Mouse (Mus musculus) midbrain, embryonic 12.5 days (tissue): ENCODE data around the gene Lrrc74a. TPM values are rescaled to one million over a fixed set of nuclear protein-coding genes. Genes with fewer than 3 reads are reported as not detected.

Source experiments
- ATAC-seq: fragments of 200-750 bp; cut with Nextera tagmentation; 2 replicates; pipeline ENCODE4 v1.8.0; 2017; ENCODE audit warnings: low read depth, moderate TSS enrichment, moderate library complexity; ENCODE audit not compliant: low FRiP score
- H3K27ac ChIP-seq: fragments of 300-500 bp; sonication (generic); replicated peaks from 2 replicates; pipeline ENCODE4 v1.5.1; 2016; ENCODE audit warnings: mild to moderate bottlenecking
- H3K27me3 ChIP-seq: fragments of 300-500 bp; sonication (generic); 2 replicates; pipeline ENCODE4 v1.6.1; 2016; ENCODE audit warnings: mild to moderate bottlenecking
- H3K36me3 ChIP-seq: fragments of 300-500 bp; sonication (generic); 2 replicates; pipeline ENCODE4 v1.6.1; 2016
- H3K4me1 ChIP-seq: fragments of 300-500 bp; sonication (generic); 2 replicates; pipeline ENCODE4 v1.6.1; 2016
- H3K4me2 ChIP-seq: fragments of 300-500 bp; sonication (generic); replicated peaks from 2 replicates; pipeline ENCODE4 v1.6.1; 2016; ENCODE audit warnings: mild to moderate bottlenecking, moderate library complexity
- H3K4me3 ChIP-seq: fragments of 300-500 bp; sonication (generic); 2 replicates; pipeline ENCODE4 v1.5.1; 2016; ENCODE audit warnings: mild to moderate bottlenecking
- H3K9ac ChIP-seq: fragments of 300-500 bp; sonication (generic); replicated peaks from 2 replicates; pipeline ENCODE4 v1.6.1; 2016; ENCODE audit warnings: mild to moderate bottlenecking, moderate library complexity
- H3K9me3 ChIP-seq: fragments of 300-500 bp; sonication (generic); 2 replicates; pipeline ENCODE4 v1.6.1; 2016; ENCODE audit warnings: mild to moderate bottlenecking
- WGBS: fragments of 180-500 bp; shearing (Covaris S2); methylation state at CpG from one replicate; pipeline ENCODE4 v1.1.7; 2016; 5-methylcytosine and 5-hydroxymethylcytosine counted together
- polyA plus RNA-seq: library from polyadenylated mRNA; unstranded; fragments of >200 nt; fragmentation: Nextera tagmentation; extraction: Ambion mirVana; gene quantifications from 2 replicates; pipeline ENCODE4 v1.2.1, GENCODE M21; 2016

Gene Lrrc74a
- polyA plus RNA-seq, 1 experiment from 2014 or later, result not detected

DNA sequence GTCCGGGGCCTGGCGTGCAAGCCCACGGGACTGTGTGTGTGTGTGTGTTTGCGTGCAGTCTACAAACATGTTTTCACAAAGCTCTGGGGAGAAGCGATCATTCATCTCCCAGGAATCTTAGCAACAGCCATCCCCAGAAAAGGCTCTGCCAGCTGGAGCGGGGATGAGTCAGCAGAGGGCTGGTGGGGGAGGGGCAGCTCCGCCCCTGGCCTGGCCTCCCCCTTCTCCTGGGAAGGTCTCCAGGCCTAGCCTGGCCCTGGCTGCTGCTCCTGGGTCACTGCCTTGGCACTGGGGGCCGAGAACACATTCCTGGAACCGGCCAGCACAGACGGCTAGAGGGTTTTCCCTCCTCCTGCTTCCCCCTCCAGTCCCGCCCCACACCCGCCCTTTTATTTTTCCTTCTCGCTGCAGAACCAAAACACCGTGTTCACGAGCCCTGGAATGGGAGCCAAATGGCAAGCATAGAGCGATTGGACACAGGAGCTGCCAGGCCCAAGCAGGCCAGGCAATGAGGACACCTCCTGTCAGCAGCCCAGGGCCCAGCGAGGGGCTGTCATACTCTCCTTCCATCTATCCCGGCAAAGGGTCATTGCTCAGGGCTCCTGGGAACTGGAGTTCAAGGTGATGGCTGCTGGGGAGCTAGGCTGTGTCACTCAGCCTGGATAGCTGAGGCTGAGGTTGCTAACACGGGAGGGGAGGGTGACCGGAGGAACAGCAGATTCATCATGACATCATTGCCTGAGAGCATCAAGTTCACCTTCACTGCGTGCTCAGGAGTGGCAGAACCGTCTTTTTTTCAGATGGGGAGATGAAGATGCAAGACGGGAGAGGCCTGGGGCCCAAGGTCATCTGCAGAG is 67.2 kb downstream of the Lrrc74a start:
- Histone ChIP-seq H3K9me3 (no peaks in the 10 kb centered on the region), H3K4me3 (peak overlapping the region; percentile 12; the same call in 1 of the 2 replicates), H3K4me2 (peak overlapping the region; percentile 37), H3K9ac (peak overlapping the region; percentile 32), H3K36me3 (no peaks in the 10 kb centered on the region), H3K27me3 (peaks cover 36% of the 10 kb centered on the region), H3K4me1 (peaks cover 79% of the 10 kb centered on the region), H3K27ac (peak overlapping the region; percentile 94)
- 1% methylated on average over 23 of the region's 23 CpGs for WGBS
- ATAC-seq, result peak; percentile 79

DNA sequence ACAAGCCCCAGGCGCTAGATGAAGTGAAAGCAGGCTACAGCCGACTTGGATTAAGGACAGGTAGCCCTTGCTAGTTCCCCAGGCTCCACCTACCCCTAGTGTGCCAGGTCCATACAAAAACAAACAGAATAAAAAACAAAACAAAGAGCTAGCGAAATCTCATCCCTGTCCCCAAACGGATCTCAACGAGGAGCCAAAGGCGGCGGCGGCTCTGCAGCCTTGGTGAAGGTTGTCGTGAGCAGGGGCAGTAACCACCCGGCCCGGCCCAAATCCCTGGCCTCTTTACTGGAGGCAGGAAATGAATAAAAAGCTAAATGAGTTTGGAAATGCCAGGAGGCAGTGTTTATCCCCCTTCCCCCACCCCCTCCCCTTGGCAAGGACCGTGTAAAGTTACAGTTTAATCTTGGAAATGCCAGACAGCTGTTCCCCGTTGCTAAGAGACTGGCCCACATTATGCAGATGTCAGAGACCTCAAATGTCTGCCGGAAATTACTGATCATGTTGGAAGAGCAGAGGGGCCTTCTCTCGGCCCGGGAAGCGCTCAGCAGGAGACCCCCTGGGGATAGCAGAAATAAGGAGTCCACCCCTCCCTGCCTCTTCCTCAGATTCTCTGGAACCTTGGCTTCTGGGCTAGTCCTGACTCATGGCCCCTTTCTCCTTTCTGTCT is 68.0 kb downstream of the Lrrc74a start:
- peak; percentile 48 for ATAC-seq
- peaks cover 36% of the 10 kb centered on the region for H3K27me3 ChIP-seq
- no peaks in the 10 kb centered on the region for H3K9me3 ChIP-seq
- H3K27ac ChIP-seq, result peak overlapping the region; percentile 94
- WGBS, result 4% methylated on average over 17 of the region's 17 CpGs
- peaks cover 86% of the 10 kb centered on the region for H3K4me1 ChIP-seq
- peak overlapping the region; percentile 32 for H3K9ac ChIP-seq
- peak overlapping the region; percentile 37 for H3K4me2 ChIP-seq
- H3K4me3 ChIP-seq, result 0 out of 2 replicates have a peak overlapping the region, but pooled peaks have one; percentile 12
- no peaks in the 10 kb centered on the region for H3K36me3 ChIP-seq

DNA sequence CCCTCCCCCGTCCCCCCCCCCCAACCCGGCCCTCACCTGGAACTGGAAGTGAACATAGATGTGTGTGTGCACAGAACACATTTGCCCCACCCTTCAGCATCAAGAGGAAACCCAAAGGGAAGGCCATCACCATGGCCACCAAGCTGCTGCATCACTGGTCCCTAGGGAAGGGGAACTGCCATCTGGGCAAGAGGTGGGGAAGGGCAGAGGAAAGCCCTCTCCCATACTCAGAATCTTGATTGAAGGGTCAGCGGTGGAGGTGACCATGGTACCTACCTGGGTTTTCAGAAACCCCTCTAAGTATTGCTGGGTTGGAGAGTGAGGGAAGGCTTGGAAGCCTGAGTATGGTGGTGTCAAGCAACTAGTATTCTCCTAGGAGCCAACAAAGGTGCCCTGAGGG is 68.7 kb downstream of the Lrrc74a start:
- H3K9ac ChIP-seq, result no peak overlapping the region
- H3K36me3 ChIP-seq, result no peaks in the 10 kb centered on the region
- ATAC-seq, result no peak
- H3K4me2 ChIP-seq, result peak overlapping the region; percentile 37; the same call in 1 of the 2 replicates
- H3K4me1 ChIP-seq, result peaks cover 91% of the 10 kb centered on the region
- H3K9me3 ChIP-seq, result no peaks in the 10 kb centered on the region
- peak overlapping the region; percentile 94 for H3K27ac ChIP-seq
- H3K4me3 ChIP-seq, result no peak overlapping the region
- 40% methylated on average over 3 of the region's 3 CpGs for WGBS
- H3K27me3 ChIP-seq, result peaks cover 32% of the 10 kb centered on the region

DNA sequence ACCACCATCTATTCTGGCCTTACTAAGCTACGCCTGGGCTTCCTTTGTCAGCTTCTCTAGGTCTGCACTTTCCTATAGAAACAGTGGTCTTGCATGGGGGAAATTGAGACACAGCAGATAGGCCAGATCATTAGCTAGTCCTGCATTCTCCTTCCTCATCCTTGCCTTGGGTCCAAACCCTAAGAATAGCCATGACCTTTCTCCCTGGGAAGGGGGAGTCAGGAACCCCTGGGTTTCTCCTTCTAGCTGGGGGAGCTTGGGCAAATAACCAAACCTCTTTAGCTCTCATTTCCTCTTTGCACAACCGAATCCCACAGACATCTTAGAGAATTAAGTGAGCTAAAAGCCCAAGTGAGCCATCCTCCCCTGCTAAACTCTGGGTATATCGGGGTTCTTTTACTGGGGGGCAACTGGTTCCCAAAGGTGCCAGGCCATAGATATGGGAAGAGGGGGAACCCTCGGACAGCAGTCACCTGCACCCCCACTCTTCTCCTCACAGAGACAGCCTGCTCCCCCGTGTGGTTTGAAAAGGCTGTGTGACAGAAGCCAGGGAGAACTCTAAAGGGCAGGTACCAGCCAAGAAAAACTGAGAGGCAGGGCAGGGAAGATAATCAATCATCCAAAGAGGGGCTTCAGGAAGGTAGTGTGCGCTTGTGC is 69.6 kb downstream of the Lrrc74a start:
- Histone ChIP-seq H3K9me3 (no peaks in the 10 kb centered on the region), H3K4me3 (no peak overlapping the region), H3K27ac (peak overlapping the region; percentile 94), H3K9ac (no peak overlapping the region; the same call in 1 of the 2 replicates), H3K27me3 (peaks cover 38% of the 10 kb centered on the region), H3K4me1 (peaks cover 100% of the 10 kb centered on the region), H3K4me2 (no peak overlapping the region), H3K36me3 (no peaks in the 10 kb centered on the region)
- ATAC-seq, result no peak
- WGBS, result 57% methylated on average over 6 of the region's 6 CpGs

DNA sequence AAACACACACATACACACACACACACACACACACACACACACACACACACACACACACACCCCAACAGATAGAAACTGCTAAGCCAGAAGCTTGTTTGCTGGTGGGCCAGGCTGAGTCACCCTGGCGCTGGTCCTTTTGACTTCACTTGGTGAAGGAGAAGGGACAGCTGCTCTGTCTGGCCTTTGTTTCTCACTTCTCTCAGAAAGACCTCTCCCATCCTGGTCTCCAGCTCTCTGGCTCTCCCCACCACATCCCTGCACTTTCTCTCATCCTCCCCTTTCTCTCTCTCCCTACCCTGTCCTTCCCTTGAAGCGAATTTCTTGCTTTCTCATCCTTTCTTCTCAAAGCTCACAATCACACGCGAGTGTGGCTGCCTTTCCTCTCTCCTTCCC is 70.1 kb downstream of the Lrrc74a start:
- ATAC-seq, result no peak
- H3K36me3 ChIP-seq, result no peaks in the 10 kb centered on the region
- H3K9me3 ChIP-seq, result no peaks in the 10 kb centered on the region
- peak overlapping the region; percentile 94 for H3K27ac ChIP-seq
- 29% methylated on average over 3 of the region's 4 CpGs for WGBS
- H3K4me1 ChIP-seq, result peaks cover 100% of the 10 kb centered on the region
- H3K27me3 ChIP-seq, result peaks cover 40% of the 10 kb centered on the region
- H3K4me2 ChIP-seq, result no peak overlapping the region
- no peak overlapping the region for H3K9ac ChIP-seq
- no peak overlapping the region for H3K4me3 ChIP-seq

DNA sequence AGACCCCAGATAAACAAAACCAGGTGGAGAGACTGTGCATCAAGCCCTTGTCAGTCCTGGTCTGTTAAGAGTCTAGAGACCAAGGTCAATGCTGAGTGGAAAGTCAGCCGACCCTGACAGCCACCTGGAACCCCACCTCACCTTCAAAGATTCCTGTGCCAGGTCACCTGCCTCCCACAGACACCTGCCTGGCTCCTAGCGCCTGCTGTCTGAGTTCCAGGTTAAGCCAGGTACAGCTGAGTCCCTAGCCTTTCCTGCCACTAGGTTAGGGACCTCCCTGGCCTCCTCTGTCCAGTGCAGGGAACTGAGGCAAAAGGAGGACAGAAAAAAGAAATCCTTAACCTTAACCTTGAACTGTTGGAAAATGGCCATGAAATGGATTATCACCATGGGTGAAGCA is 70.7 kb downstream of the Lrrc74a start:
- peaks cover 97% of the 10 kb centered on the region for H3K4me1 ChIP-seq
- H3K36me3 ChIP-seq, result no peaks in the 10 kb centered on the region
- H3K4me3 ChIP-seq, result no peak overlapping the region
- no peaks in the 10 kb centered on the region for H3K9me3 ChIP-seq
- WGBS, result 81% methylated on average over 2 of the region's 2 CpGs
- H3K27me3 ChIP-seq, result peaks cover 40% of the 10 kb centered on the region
- peak overlapping the region; percentile 94; the same call in 1 of the 2 replicates for H3K27ac ChIP-seq
- no peak for ATAC-seq
- H3K4me2 ChIP-seq, result no peak overlapping the region
- no peak overlapping the region for H3K9ac ChIP-seq

DNA sequence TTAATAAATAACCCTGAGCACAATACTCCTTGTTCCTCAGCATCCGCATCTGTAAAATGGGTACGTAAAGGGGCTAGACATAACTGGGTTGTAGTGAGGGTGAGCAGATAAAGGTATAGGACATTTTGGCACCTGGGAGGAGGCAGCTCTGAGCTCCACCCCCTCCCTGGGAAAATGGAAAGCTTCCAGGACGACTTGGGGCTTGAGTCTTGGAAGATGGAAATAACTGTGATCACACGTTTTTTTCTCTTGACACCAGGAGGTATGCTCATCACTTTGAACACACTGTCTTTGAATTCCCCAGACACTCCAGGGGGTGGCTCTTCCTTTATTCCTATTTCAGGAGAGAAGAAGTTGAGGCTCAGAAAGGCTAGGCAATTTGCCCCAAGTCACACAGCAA is 71.1 kb downstream of the Lrrc74a start:
- ATAC-seq, result no peak
- Histone ChIP-seq H3K27me3 (peaks cover 40% of the 10 kb centered on the region), H3K36me3 (no peaks in the 10 kb centered on the region), H3K9me3 (no peaks in the 10 kb centered on the region), H3K9ac (no peak overlapping the region), H3K27ac (peak overlapping the region; percentile 94), H3K4me2 (no peak overlapping the region), H3K4me3 (no peak overlapping the region), H3K4me1 (peaks cover 94% of the 10 kb centered on the region)
- WGBS, result 65% methylated on average over 4 of the region's 4 CpGs

DNA sequence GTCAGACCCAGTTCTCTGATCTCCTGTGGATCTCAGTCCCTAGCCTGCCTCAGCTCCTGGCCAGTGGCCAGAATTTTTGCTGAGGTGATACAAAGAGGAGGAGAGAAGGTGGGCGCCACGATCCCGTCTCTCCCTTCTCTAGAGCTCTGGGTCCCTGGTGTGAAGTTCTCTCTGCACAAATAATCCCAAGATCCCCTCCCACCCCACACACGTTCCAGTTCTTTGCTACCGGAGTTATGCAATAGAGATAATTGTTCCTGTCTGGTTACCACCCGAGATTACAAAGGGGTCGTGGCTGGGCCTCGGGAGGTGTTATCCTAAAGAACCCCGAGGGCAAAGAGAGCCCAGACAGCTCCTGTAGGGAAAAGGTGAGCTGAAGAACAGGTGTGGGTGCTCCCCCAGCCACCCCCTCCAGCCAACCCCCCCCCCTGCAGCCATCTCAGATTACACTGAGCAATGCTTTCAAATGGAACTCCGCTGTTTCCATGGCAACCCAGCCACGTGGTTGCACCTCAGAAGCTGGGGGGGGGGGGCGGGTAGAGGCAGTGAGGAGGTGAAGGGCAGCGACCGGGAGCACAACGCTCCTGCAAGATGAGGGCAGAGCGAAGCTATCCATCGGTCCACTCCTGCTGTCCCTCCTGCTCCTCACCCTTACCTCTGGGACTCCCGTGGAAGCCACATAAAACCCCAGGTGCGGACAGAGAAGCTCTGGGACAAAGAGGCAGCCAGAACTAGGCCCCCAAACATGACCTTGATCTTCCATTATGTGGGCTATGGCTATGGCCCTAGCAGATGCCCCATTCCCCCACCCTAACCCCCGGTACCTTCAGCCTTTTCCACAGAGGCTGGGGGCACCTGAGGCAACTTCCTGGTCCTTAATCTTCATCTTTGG is 72.1 kb downstream of the Lrrc74a start:
- WGBS, result under 1% methylated on average over 16 of the region's 20 CpGs
- Histone ChIP-seq H3K4me3 (peak overlapping the region; percentile 19; the same call in 1 of the 2 replicates), H3K27ac (peak overlapping the region; percentile 94), H3K9me3 (no peaks in the 10 kb centered on the region), H3K36me3 (no peaks in the 10 kb centered on the region), H3K4me1 (peaks cover 94% of the 10 kb centered on the region), H3K27me3 (peaks cover 44% of the 10 kb centered on the region), H3K9ac (peak overlapping the region; percentile 21; the same call in 1 of the 2 replicates), H3K4me2 (peak overlapping the region; percentile 48)
- ATAC-seq, result peak; percentile 36

DNA sequence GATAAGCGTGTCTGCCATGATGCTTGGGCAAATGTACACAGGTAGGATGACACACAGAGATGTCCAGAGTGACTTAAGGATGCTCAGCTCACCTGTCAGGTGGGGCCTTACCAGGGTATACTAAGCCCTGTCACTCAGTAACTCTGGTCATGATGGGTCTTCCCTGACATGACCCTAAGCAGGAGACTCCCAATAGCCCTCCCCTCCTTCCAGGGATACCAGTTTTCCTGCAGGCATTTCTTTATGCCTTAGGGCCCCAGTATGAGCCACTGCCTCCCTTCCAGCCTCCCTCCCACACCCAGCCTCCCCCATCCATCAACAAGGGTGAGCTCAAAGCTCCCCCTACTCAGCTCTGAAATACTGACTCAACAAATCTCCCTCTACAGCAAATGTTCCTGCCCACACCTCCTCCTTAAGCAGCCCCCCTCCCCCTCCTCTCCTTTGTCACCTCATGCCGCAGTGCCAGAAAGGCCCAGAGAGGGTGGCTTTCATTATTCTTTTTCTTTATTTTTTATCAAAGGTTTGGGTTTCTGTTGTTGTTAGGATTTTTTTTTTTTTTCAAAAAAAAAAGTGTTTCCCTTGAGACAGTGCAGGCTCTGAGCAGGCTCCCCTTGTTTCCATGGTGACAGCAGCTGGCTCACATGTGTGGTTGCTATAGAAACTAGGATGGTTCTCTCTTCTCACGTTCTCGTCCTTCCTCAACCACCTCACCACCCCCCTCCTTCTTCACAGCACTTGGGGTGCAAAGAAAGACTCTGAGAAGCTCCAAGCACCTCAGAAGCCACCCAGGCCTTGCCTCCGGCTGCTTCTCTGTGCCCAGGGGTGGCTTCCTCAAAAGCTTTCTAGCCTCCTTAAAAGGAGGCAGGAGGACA is 73.0 kb downstream of the Lrrc74a start:
- 9% methylated on average over 5 of the region's 5 CpGs for WGBS
- ATAC-seq, result peak; percentile 75
- Histone ChIP-seq H3K4me1 (peaks cover 93% of the 10 kb centered on the region), H3K4me2 (peak overlapping the region; percentile 48), H3K4me3 (no peak overlapping the region), H3K27ac (peak overlapping the region; percentile 94), H3K9ac (peak overlapping the region; percentile 42; the same call in 1 of the 2 replicates), H3K9me3 (no peaks in the 10 kb centered on the region), H3K27me3 (peaks cover 52% of the 10 kb centered on the region), H3K36me3 (no peaks in the 10 kb centered on the region)

DNA sequence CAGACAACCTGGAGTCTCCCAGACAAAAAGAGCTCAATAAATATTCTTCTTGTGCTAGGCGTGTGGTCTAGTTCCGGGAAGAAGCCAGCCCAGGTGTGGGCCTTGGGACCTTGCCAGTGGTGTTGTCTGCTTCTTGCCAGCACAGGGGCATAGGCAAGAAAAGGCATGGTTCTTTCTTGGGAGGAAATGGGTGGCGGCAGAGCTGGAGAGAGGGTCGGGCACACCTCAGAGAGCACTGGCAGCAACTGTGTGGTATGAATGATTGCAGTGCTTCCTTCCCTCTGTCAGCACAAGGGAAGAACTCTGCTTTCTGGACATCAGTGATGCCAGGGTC is 73.6 kb downstream of the Lrrc74a start:
- peaks cover 56% of the 10 kb centered on the region for H3K27me3 ChIP-seq
- H3K9me3 ChIP-seq, result no peaks in the 10 kb centered on the region
- peaks cover 92% of the 10 kb centered on the region for H3K4me1 ChIP-seq
- no peak overlapping the region for H3K4me3 ChIP-seq
- WGBS, result 35% methylated on average over 4 of the region's 4 CpGs
- peak overlapping the region; percentile 48 for H3K4me2 ChIP-seq
- no peak for ATAC-seq
- peak overlapping the region; percentile 42; the same call in 1 of the 2 replicates for H3K9ac ChIP-seq
- no peaks in the 10 kb centered on the region for H3K36me3 ChIP-seq
- peak overlapping the region; percentile 94 for H3K27ac ChIP-seq
